Mouse (Mus musculus) E14TG2a.4 (cell line): ENCODE data around the gene Gzf1.

Experiments used
- CTCF ChIP-seq: conservative IDR thresholded peaks from 2 replicates; pipeline ENCODE4 v1.5.1; 2014; ENCODE audit warnings: low read length
- NANOG ChIP-seq: IDR thresholded peaks from 2 replicates; pipeline ENCODE4 v1.6.1; 2014; ENCODE audit warnings: borderline replicate concordance, low read length, mixed read lengths
- POU5F1 ChIP-seq: IDR thresholded peaks from 2 replicates; pipeline ENCODE4 v1.6.1; 2014; ENCODE audit warnings: low read length, borderline replicate concordance

GRCm38 (mm10) chr2:148731614-148732326 lies 50.9 kb downstream of the Gzf1 start:
- TF ChIP-seq CTCF (no peak), POU5F1 (no peak), NANOG (no peak)
